Mouse (Mus musculus) frontal cortex, postnatal 10 days (tissue): ENCODE results near the gene Vmn1r41.

Experiments used
- DNase-seq, 2 experiments: peaks; one replicate each; pipeline ENCODE4 v3.0.0; 2022; ENCODE audit warnings: low spot score in 2 of 2, mixed read lengths in 1 of 2

Gene Vmn1r41

DNA sequence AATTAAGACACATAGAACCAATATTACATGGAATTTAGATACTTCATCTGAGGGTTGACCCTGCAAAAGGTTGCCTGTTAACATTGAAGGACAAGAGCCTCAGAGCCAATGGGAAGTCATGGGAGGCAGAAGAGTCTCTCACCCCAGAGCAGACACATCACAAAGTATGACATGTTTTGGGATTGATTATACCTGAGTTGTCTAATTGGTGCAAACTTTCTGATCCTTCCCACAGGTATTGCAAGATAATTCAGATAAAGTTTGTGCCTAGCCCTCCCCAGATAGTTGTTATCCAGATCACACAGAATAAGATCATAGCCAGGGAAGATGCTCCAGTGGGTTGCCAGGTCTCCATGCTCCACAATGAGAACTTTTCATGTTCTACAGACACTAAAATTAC is at the start of gene Vmn1r41:
Gene Vmn1r41, plus strand, starts transcription at position 301 of the 400 bp plus-strand sequence.
- no peak for DNase-seq

DNA sequence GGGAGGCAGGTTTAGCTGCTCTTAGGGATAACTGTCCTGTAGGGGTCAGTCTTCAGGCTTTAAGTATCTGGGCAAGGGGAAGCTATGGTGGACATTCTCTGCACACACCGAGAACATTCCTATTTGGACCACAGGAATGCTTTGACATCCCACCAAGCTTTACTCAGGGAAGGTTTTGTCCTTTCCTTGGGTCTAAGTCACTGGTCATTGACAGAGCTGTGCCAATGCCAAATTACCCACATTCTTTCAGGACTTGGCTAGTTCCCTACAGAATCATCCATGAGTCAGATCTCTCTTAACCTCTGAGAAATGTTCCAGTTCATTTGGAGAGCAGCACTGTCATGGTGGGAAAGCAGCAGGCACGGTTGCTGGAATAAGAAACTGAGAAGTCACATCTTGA is 33.9 kb upstream of the Vmn1r41 start:
- no peak for DNase-seq

DNA sequence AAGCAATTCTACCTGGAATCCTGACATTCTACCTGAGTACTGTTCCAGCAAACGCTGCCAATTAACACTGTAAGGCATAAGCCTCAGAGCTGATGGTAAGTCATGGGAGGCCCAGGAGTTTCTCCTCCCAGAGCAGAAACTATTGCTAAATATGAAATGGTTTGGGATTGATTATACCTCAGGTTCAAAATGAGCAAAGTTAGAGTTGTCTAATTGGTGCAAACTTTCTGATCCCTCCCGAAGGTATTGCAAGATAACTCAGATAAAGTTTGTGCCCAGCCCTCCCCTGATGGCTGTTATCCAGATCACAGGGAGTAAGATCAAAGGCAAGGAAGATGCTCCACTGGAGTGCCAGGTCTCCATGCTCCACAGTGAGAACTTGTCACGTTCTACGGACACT is 33.3 kb upstream of the Vmn1r41 start, which contains the start of gene Vmn1r40:
Gene Vmn1r40, plus strand, starts transcription at position 301 of the 400 bp plus-strand sequence.
- DNase-seq, result no peak

DNA sequence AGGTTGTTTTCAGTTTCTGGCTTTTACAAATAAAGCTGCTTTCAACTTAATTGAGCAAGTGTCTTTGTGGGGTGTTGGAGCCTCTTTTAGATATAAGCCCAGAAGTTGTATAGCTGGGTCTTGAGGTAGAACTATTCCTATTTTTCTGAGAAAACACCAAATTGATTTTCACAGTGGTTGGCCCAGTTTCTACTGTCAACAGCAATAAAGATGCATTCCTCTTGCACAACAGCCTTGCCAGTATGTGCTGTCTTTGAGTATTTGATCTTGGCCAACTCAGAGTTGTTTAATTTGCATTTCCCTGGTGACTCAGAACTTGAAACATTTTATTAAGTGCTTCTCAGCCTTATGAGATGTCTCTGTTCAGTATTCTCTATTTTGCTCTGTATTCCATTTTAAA is 22.5 kb upstream of the Vmn1r41 start:
- DNase-seq, result no peak

DNA sequence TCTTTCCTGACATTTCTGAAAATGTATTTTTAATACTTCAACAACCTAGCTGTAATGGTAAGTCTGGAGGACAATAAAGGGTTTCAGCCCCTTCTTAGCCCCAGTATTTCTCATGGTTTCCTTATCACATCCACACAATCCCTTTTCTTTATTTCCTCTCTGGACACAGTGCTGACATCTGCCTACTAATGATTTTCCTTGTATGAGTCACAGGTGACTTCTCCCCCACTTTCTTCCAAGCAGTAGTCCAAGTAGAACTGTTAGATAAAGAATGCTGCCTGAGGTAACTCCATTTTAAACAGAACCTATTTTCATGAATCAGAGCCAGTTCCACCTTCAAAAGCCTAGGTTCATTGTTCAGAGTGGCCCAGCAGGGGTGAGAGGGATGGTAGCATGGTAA is 2.2 kb downstream of the Vmn1r41 start:
- no peak for DNase-seq

DNA sequence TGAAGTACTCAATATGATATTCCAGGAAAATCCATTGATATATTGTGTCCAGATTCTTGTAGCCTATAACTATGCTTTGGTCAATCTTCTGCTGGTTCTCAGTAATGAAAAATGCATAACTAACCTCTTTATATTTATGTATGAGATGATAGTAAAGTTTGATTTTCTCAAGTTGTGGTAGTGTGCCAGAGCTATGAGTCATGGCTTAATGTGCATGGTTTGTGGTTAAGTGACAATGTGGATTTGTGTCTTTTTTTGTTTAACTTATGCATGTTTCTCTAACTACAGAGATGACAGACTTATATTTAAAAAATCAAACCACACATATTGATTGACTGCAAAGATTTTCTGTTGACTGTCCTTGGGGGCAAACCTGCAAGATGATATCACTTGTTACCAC is 49.7 kb downstream of the Vmn1r41 start:
- no peak for DNase-seq
